Mouse (Mus musculus): ENCODE results near the gene Dhrs4.

Gene Dhrs4

DNA sequence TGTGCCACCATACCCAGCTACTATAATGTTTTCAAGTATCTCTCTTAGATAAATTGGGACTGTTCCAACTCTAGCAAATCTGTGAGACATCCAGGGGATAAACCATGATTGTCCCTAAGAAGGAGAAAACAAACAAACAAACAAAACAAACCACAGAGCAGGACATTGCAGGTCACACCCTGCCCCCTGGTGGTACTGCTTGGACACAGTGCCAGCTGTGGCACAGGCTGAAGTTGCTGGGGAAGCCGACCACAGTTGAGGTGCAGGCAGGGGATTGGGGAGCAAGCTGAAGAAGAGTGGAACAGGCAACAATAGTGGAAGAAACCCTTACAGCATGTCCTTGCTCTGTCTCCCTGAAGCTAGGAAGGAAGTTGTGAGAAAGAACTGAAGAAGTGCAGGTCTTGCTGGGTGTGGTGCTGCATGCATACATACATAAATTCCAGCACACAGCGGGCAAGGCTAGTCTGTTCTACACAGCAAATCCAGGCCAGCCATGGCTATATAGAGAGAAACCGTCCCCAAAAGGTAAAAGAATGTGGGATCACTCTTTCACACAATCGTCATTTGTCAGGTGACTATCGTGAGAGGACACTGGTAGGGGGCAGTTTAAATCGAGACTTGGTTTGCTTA is 57.7 kb downstream of the Dhrs4 start:
- peak; percentile 61 to 75 for DNase-seq

All from kidney, postnatal 25 days (tissue).